Mouse (Mus musculus): ENCODE results near the gene Sco1. TPM values are rescaled to one million over a fixed set of nuclear protein-coding genes. Genes with fewer than 3 reads are reported as not detected.

The Sco1 gene
- polyA plus RNA-seq, 1 experiment from 2014 or later = 15.0 TPM

GRCm38 (mm10) chr11:67112019-67112850, 59.8 kb downstream of the Sco1 start:
- Histone ChIP-seq H3K27ac (ENCODE audit: low read length) (no peak overlapping the region), H3K4me3 (replicated peaks; ENCODE audit: low read length) (no peak overlapping the region), H3K4me1 (ENCODE audit: control insufficient read depth, insufficient read depth, low read length) (no peaks in the 10 kb centered on the region), H3K9me3 (replicated peaks; ENCODE audit: control insufficient read depth, low read length) (no peaks in the 10 kb centered on the region), H3K9ac (ENCODE audit: low read length) (no peak overlapping the region), H3K36me3 (ENCODE audit: control insufficient read depth, insufficient read depth, low read length) (no peaks in the 10 kb centered on the region), H3K4me2 (ENCODE audit: low read depth, low read length) (no peak overlapping the region), H3K27me3 (ENCODE audit: control insufficient read depth, insufficient read depth, low read length) (no peaks in the 10 kb centered on the region)
- 35% methylated on average over 11 of the region's 11 CpGs for WGBS
- no peak for ATAC-seq (ENCODE audit: insufficient read depth, low FRiP score)

- H3K36me3 ChIP-seq (ENCODE audit: control insufficient read depth, insufficient read depth, low read length) = no peaks in the 10 kb centered on the region
- H3K27me3 ChIP-seq (ENCODE audit: control insufficient read depth, insufficient read depth, low read length) = no peaks in the 10 kb centered on the region
- 40% methylated on average over 11 of the region's 11 CpGs for WGBS
- no peaks in the 10 kb centered on the region for H3K9me3 ChIP-seq (replicated peaks; ENCODE audit: control insufficient read depth, low read length)
- H3K9ac ChIP-seq (ENCODE audit: low read length) = no peak overlapping the region
- H3K4me3 ChIP-seq (replicated peaks; ENCODE audit: low read length) = no peak overlapping the region
- H3K27ac ChIP-seq (ENCODE audit: low read length) = no peak overlapping the region
- H3K4me2 ChIP-seq (ENCODE audit: low read depth, low read length) = no peak overlapping the region
- no peak for ATAC-seq (ENCODE audit: insufficient read depth, low FRiP score)
- H3K4me1 ChIP-seq (ENCODE audit: control insufficient read depth, insufficient read depth, low read length) = no peaks in the 10 kb centered on the region
Observed at GRCm38 (mm10) chr11:67112851-67113202, 60.4 kb downstream of the Sco1 start.

GRCm38 (mm10) chr11:67113381-67113780, 60.9 kb downstream of the Sco1 start:
- H3K27me3 ChIP-seq (ENCODE audit: control insufficient read depth, insufficient read depth, low read length) = no peaks in the 10 kb centered on the region
- no peak overlapping the region for H3K4me2 ChIP-seq (ENCODE audit: low read depth, low read length)
- no peaks in the 10 kb centered on the region for H3K36me3 ChIP-seq (ENCODE audit: control insufficient read depth, insufficient read depth, low read length)
- no peak overlapping the region for H3K4me3 ChIP-seq (replicated peaks; ENCODE audit: low read length)
- ATAC-seq (ENCODE audit: insufficient read depth, low FRiP score) = no peak
- no peaks in the 10 kb centered on the region for H3K9me3 ChIP-seq (replicated peaks; ENCODE audit: control insufficient read depth, low read length)
- H3K27ac ChIP-seq (ENCODE audit: low read length) = no peak overlapping the region
- no peaks in the 10 kb centered on the region for H3K4me1 ChIP-seq (ENCODE audit: control insufficient read depth, insufficient read depth, low read length)
- no peak overlapping the region for H3K9ac ChIP-seq (ENCODE audit: low read length)
- WGBS = 86% methylated on average over 6 of the region's 6 CpGs

- Histone ChIP-seq H3K4me2 (ENCODE audit: low read depth, low read length) (no peak overlapping the region), H3K4me3 (replicated peaks; ENCODE audit: low read length) (no peak overlapping the region), H3K9ac (ENCODE audit: low read length) (no peak overlapping the region), H3K27me3 (ENCODE audit: control insufficient read depth, insufficient read depth, low read length) (no peaks in the 10 kb centered on the region), H3K27ac (ENCODE audit: low read length) (no peak overlapping the region), H3K9me3 (replicated peaks; ENCODE audit: control insufficient read depth, low read length) (no peaks in the 10 kb centered on the region), H3K4me1 (ENCODE audit: control insufficient read depth, insufficient read depth, low read length) (no peaks in the 10 kb centered on the region), H3K36me3 (ENCODE audit: control insufficient read depth, insufficient read depth, low read length) (no peaks in the 10 kb centered on the region)
- WGBS = 91% methylated on average over 5 of the region's 5 CpGs
- no peak for ATAC-seq (ENCODE audit: insufficient read depth, low FRiP score)
Observed at GRCm38 (mm10) chr11:67114261-67114660, 61.8 kb downstream of the Sco1 start.

GRCm38 (mm10) chr11:67114901-67115300, 62.4 kb downstream of the Sco1 start:
- no peak for ATAC-seq (ENCODE audit: insufficient read depth, low FRiP score)
- H3K4me3 ChIP-seq (replicated peaks; ENCODE audit: low read length) = no peak overlapping the region
- H3K36me3 ChIP-seq (ENCODE audit: control insufficient read depth, insufficient read depth, low read length) = no peaks in the 10 kb centered on the region
- WGBS = 86% methylated on average over 12 of the region's 12 CpGs
- H3K27me3 ChIP-seq (ENCODE audit: control insufficient read depth, insufficient read depth, low read length) = no peaks in the 10 kb centered on the region
- no peak overlapping the region for H3K27ac ChIP-seq (ENCODE audit: low read length)
- H3K9me3 ChIP-seq (replicated peaks; ENCODE audit: control insufficient read depth, low read length) = no peaks in the 10 kb centered on the region
- H3K4me2 ChIP-seq (ENCODE audit: low read depth, low read length) = no peak overlapping the region
- no peaks in the 10 kb centered on the region for H3K4me1 ChIP-seq (ENCODE audit: control insufficient read depth, insufficient read depth, low read length)
- no peak overlapping the region for H3K9ac ChIP-seq (ENCODE audit: low read length)

Small RNA genes within 50 kb of the gene (microRNA-seq; reads per million reads assigned to microRNA genes)
- not detected for gene Mir6923

Other genes with a start within 250 kb of the Sco1 start
- 6.9 and 7.0 TPM in 2 replicates for gene Pirt, start 140.7 kb upstream of the Sco1 start, polyA plus RNA-seq (2015; fragmentation: Nextera tagmentation; extraction: Ambion mirVana)
- 0.91 and 1.0 TPM in 2 replicates for gene Tmem238l, start 96.0 kb upstream of the Sco1 start, polyA plus RNA-seq (2015; fragmentation: Nextera tagmentation; extraction: Ambion mirVana)
- gene Tmem220, start 27.5 kb upstream of the Sco1 start, polyA plus RNA-seq (2015; fragmentation: Nextera tagmentation; extraction: Ambion mirVana) = 1.8 and 3.6 TPM in 2 replicates
- 26.6 and 27.1 TPM in 2 replicates for gene Adprm, start 76 bp upstream of the Sco1 start, polyA plus RNA-seq (2015; fragmentation: Nextera tagmentation; extraction: Ambion mirVana)
- gene Myh3, start 25.6 kb downstream of the Sco1 start, polyA plus RNA-seq (2015; fragmentation: Nextera tagmentation; extraction: Ambion mirVana) = 1.9 and 40.3 TPM in 2 replicates
- 0.04 and 0.21 TPM in 2 replicates for gene Myh2, start 118.4 kb downstream of the Sco1 start, polyA plus RNA-seq (2015; fragmentation: Nextera tagmentation; extraction: Ambion mirVana)
- gene Myh1, start 147.4 kb downstream of the Sco1 start, polyA plus RNA-seq (2015; fragmentation: Nextera tagmentation; extraction: Ambion mirVana) = 0.14 and 0.83 TPM in 2 replicates
- gene Myh4, start 185.4 kb downstream of the Sco1 start, polyA plus RNA-seq (2015; fragmentation: Nextera tagmentation; extraction: Ambion mirVana) = 0.04 and 2.0 TPM in 2 replicates
- gene Myh8, start 224.5 kb downstream of the Sco1 start, polyA plus RNA-seq (2015; fragmentation: Nextera tagmentation; extraction: Ambion mirVana) = 4.5 and 133 TPM in 2 replicates

Data from stomach, embryonic 16.5 days (tissue).